ENCODE assay signal across 10 mouse cellular contexts in genomic region chr6:86009980-86010379, GRCm38 (mm10). TPM values are rescaled to one million over a fixed set of nuclear protein-coding genes. Genes with fewer than 3 reads are reported as not detected.
A peak's percentile ranks its signal among the peaks of the same experiment; 100 is the strongest.
DNase-seq lines count a peak whose midpoint lies in the region; ATAC-seq and TF ChIP-seq lines count a peak whose summit lies in the region.
"Had no signal": no experiment of that assay in that cellular context is flagged by ENCODE, and none has a peak within 500 bp of the region (broad histone marks: within the 10 kb centered on the region; RNA-seq: fewer than 3 reads in every experiment).

No protein-coding gene starts in this region.

- H3K9me3 ChIP-seq in intestine, embryonic 14.5 days (ENCODE audit: control insufficient read depth, low read length): no peaks in the 10 kb centered on the region
- no peaks in the 10 kb centered on the region for H3K9me3 ChIP-seq in intestine, embryonic 15.5 days
- no peaks in the 10 kb centered on the region for H3K9me3 ChIP-seq in ES-E14 (ENCODE audit: control insufficient read depth, insufficient read depth, low read depth, low read length)
- H3K9me3 ChIP-seq in forebrain, postnatal 0 days (ENCODE audit: low read length): no peaks in the 10 kb centered on the region
- H3K9me3 ChIP-seq: embryonic facial prominence, embryonic 12.5 days had no signal

- H3K4me3 ChIP-seq in intestine, embryonic 14.5 days (ENCODE audit: low read depth, low read length): no peak overlapping the region
- no peak overlapping the region for H3K4me3 ChIP-seq in intestine, embryonic 15.5 days (replicated peaks)
- H3K4me3 ChIP-seq in ES-E14 (ENCODE audit: insufficient read depth in 1 of 2, low read depth in 1 of 2, low read length in 2 of 2, poor library complexity in 1 of 2, severe bottlenecking in 1 of 2): no peak overlapping the region
- no peak overlapping the region for H3K4me3 ChIP-seq in forebrain, postnatal 0 days (ENCODE audit: low read depth, low read length)
- H3K4me3 ChIP-seq: embryonic facial prominence, embryonic 12.5 days had no signal

- H3K36me3 ChIP-seq in intestine, embryonic 14.5 days (ENCODE audit: control insufficient read depth, insufficient read depth, low read length): no peaks in the 10 kb centered on the region
- no peaks in the 10 kb centered on the region for H3K36me3 ChIP-seq in intestine, embryonic 15.5 days
- H3K36me3 ChIP-seq in ES-E14 (ENCODE audit: control insufficient read depth, insufficient read depth, low read length, poor library complexity, severe bottlenecking): no peaks in the 10 kb centered on the region
- no peaks in the 10 kb centered on the region for H3K36me3 ChIP-seq in forebrain, postnatal 0 days (ENCODE audit: insufficient read depth)
- H3K36me3 ChIP-seq: embryonic facial prominence, embryonic 12.5 days had no signal

- no peak overlapping the region for H3K9ac ChIP-seq in intestine, embryonic 14.5 days (ENCODE audit: low read length)
- no peak overlapping the region for H3K9ac ChIP-seq in intestine, embryonic 15.5 days
- H3K9ac ChIP-seq in ES-E14 (ENCODE audit: insufficient read depth, low read depth, low read length, poor library complexity, severe bottlenecking): no peak overlapping the region
- H3K9ac ChIP-seq in forebrain, postnatal 0 days: no peak overlapping the region
- H3K9ac ChIP-seq: embryonic facial prominence, embryonic 12.5 days had no signal

- ATAC-seq in intestine, embryonic 14.5 days (replicated peaks; ENCODE audit: low FRiP score, low TSS enrichment, low read depth): no peak
- no peak for ATAC-seq in intestine, embryonic 15.5 days
- peak; percentile 75 for ATAC-seq in cerebellum, adult (ENCODE audit: insufficient number of reproducible peaks, low FRiP score, low TSS enrichment)
- peak; percentile 60 for ATAC-seq in forebrain, postnatal 0 days

- H3K27me3 ChIP-seq in intestine, embryonic 14.5 days (replicated peaks; ENCODE audit: control insufficient read depth, insufficient read depth, low read length): no peaks in the 10 kb centered on the region
- H3K27me3 ChIP-seq in intestine, embryonic 15.5 days (replicated peaks): no peaks in the 10 kb centered on the region
- no peaks in the 10 kb centered on the region for H3K27me3 ChIP-seq in forebrain, postnatal 0 days (ENCODE audit: insufficient read depth, low read length)
- H3K27me3 ChIP-seq: embryonic facial prominence, embryonic 12.5 days had no signal

- peak; percentile 67 for DNase-seq in intestine, embryonic 14.5 days (ENCODE audit: low spot score)
- peak; percentile 49 for DNase-seq in ES-E14 (ENCODE audit: low read depth, low spot score)
- peak; percentile 78 for DNase-seq in forebrain, postnatal 0 days
- DNase-seq in kidney, postnatal 4 days: peak; percentile 65 to 74
- peak; percentile 49 to 69 for DNase-seq in lung, postnatal 4 days
- peak; percentile 19 to 51 for DNase-seq in spleen, postnatal 10 days (ENCODE audit: low spot score in 2 of 2)

- H3K27ac ChIP-seq in intestine, embryonic 14.5 days (ENCODE audit: low read depth): no peak overlapping the region
- no peak overlapping the region for H3K27ac ChIP-seq in intestine, embryonic 15.5 days
- H3K27ac ChIP-seq in ES-E14 (ENCODE audit: insufficient read depth, low read depth, low read length, poor library complexity, severe bottlenecking): no peak overlapping the region
- no peak overlapping the region for H3K27ac ChIP-seq in forebrain, postnatal 0 days (ENCODE audit: low read depth, low read length)
- H3K27ac ChIP-seq: embryonic facial prominence, embryonic 12.5 days had no signal

- TF ChIP-seq CTCF in forebrain, postnatal 0 days (IDR thresholded peaks at IDR 0.05; ENCODE audit: low read depth): peak; percentile 86

- WGBS in intestine, embryonic 14.5 days: 41% methylated on average over 4 of the region's 4 CpGs
- 44% methylated on average over 4 of the region's 4 CpGs for WGBS in intestine, embryonic 15.5 days
- 35% methylated on average over 4 of the region's 4 CpGs for WGBS in forebrain, postnatal 0 days

- H3K4me2 ChIP-seq in intestine, embryonic 14.5 days (ENCODE audit: low read length): no peak overlapping the region
- H3K4me2 ChIP-seq in intestine, embryonic 15.5 days (replicated peaks): no peak overlapping the region
- H3K4me2 ChIP-seq in forebrain, postnatal 0 days (ENCODE audit: low read depth): no peak overlapping the region
- H3K4me2 ChIP-seq: embryonic facial prominence, embryonic 12.5 days had no signal

- in situ Hi-C loops in ES-E14 (cut with MboI; ENCODE audit: low sequenced_read_pairs in 2 of 2, unreplicated experiment in 2 of 2): no loop called here

- H3K4me1 ChIP-seq in intestine, embryonic 14.5 days (replicated peaks; ENCODE audit: control insufficient read depth, insufficient read depth, low read length): no peaks in the 10 kb centered on the region
- H3K4me1 ChIP-seq in intestine, embryonic 15.5 days (replicated peaks): no peaks in the 10 kb centered on the region
- H3K4me1 ChIP-seq in ES-E14 (ENCODE audit: control insufficient read depth in 2 of 2, insufficient read depth in 2 of 2, low read length in 2 of 2, poor library complexity in 1 of 2): no peaks in the 10 kb centered on the region
- no peaks in the 10 kb centered on the region for H3K4me1 ChIP-seq in forebrain, postnatal 0 days (ENCODE audit: insufficient read depth)
- H3K4me1 ChIP-seq: embryonic facial prominence, embryonic 12.5 days had no signal

TF ChIP-seq in ES-E14, 5 proteins besides CTCF, POLR2A, EP300 and RAD21:
- TF ChIP-seq ZC3H11A (IDR thresholded peaks at IDR 0.05; ENCODE audit: borderline replicate concordance, low read depth, low read length): no peak
- no peak for TF ChIP-seq HCFC1 (IDR thresholded peaks at IDR 0.05; ENCODE audit: borderline replicate concordance, insufficient read depth, low read length)
- no peak for TF ChIP-seq MAFK (IDR thresholded peaks at IDR 0.05; ENCODE audit: insufficient read depth, low read depth, low read length)
- no peak for TF ChIP-seq ZNF384 (IDR thresholded peaks at IDR 0.05; ENCODE audit: low read depth, low read length)
- no peak for TF ChIP-seq CHD2 (IDR thresholded peaks at IDR 0.05; ENCODE audit: low read depth, low read length)

RNA-seq across cellular contexts. Expression of gene Figla, which starts 6.0 kb away (rescaled TPM):
- polyA plus RNA-seq in intestine, embryonic 14.5 days (2014; fragmentation: Nextera tagmentation; extraction: Ambion mirVana): not detected in 2 replicates
- not detected in 2 replicates for polyA plus RNA-seq in intestine, embryonic 15.5 days (2015; fragmentation: Nextera tagmentation; extraction: Ambion mirVana)
- 0.58 TPM in 1 of 2 replicates, not detected in the other for total RNA-seq in ES-E14 (2012; rRNA removed)
- total RNA-seq in forebrain, postnatal 0 days (2014; rRNA removed): not detected in 2 replicates
- polyA plus RNA-seq in forebrain, postnatal 0 days (2015; fragmentation: Nextera tagmentation; extraction: Ambion mirVana): not detected in 2 replicates
- polyA plus RNA-seq: embryonic facial prominence, embryonic 12.5 days; lung, embryonic 16.5 days had no signal

RNA-seq across cellular contexts. Expression of gene Add2, which starts 18.5 kb away (rescaled TPM):
- polyA plus RNA-seq in intestine, embryonic 14.5 days (2014; fragmentation: Nextera tagmentation; extraction: Ambion mirVana): 7.4 and 7.7 TPM in 2 replicates
- polyA plus RNA-seq in intestine, embryonic 15.5 days (2015; fragmentation: Nextera tagmentation; extraction: Ambion mirVana): 7.6 and 8.6 TPM in 2 replicates
- total RNA-seq in ES-E14 (2012; rRNA removed): 0.74 and 2.5 TPM in 2 replicates
- 267 and 333 TPM in 2 replicates for total RNA-seq in forebrain, postnatal 0 days (2014; rRNA removed)
- polyA plus RNA-seq in forebrain, postnatal 0 days (2015; fragmentation: Nextera tagmentation; extraction: Ambion mirVana): 175 and 186 TPM in 2 replicates

RNA-seq across cellular contexts. Expression of gene Dusp11, which starts 48.5 kb away (rescaled TPM):
- 42.5 and 44.1 TPM in 2 replicates for polyA plus RNA-seq in intestine, embryonic 14.5 days (2014; fragmentation: Nextera tagmentation; extraction: Ambion mirVana)
- 43.4 and 43.5 TPM in 2 replicates for polyA plus RNA-seq in intestine, embryonic 15.5 days (2015; fragmentation: Nextera tagmentation; extraction: Ambion mirVana)
- 28.8 and 29.4 TPM in 2 replicates for total RNA-seq in ES-E14 (2012; rRNA removed)
- total RNA-seq in forebrain, postnatal 0 days (2014; rRNA removed): 67.2 and 79.4 TPM in 2 replicates
- 27.6 and 28.3 TPM in 2 replicates for polyA plus RNA-seq in forebrain, postnatal 0 days (2015; fragmentation: Nextera tagmentation; extraction: Ambion mirVana)

Comparison
In these comparisons a context has a peak if more than half of its experiments do, and no peak if none do; other contexts are left out.
1. ATAC-seq: peak in cerebellum, adult (single experiment) and forebrain, postnatal 0 days (single experiment); none in intestine, embryonic 14.5 days (single experiment) and intestine, embryonic 15.5 days (single experiment).
2. RNA of gene Add2, which starts 18.5 kb away (polyA plus RNA-seq): 175 to 186 TPM in forebrain, postnatal 0 days; 7.6 to 8.6 TPM in intestine, embryonic 15.5 days and 7.4 to 7.7 TPM in intestine, embryonic 14.5 days; every median in the first group is over 10 times any median in the second.
3. Peak in every context shown above with its lines, with median percentiles within 50 percentile points of each other: DNase-seq.